Mouse (Mus musculus) layer of hippocampus, adult 9-11 months (tissue): ENCODE measurements around the gene Gm49373.

Experiments
- DNase-seq: peaks from one replicate; pipeline ENCODE4 v3.0.0; 2022

The Gm49373 gene

DNA sequence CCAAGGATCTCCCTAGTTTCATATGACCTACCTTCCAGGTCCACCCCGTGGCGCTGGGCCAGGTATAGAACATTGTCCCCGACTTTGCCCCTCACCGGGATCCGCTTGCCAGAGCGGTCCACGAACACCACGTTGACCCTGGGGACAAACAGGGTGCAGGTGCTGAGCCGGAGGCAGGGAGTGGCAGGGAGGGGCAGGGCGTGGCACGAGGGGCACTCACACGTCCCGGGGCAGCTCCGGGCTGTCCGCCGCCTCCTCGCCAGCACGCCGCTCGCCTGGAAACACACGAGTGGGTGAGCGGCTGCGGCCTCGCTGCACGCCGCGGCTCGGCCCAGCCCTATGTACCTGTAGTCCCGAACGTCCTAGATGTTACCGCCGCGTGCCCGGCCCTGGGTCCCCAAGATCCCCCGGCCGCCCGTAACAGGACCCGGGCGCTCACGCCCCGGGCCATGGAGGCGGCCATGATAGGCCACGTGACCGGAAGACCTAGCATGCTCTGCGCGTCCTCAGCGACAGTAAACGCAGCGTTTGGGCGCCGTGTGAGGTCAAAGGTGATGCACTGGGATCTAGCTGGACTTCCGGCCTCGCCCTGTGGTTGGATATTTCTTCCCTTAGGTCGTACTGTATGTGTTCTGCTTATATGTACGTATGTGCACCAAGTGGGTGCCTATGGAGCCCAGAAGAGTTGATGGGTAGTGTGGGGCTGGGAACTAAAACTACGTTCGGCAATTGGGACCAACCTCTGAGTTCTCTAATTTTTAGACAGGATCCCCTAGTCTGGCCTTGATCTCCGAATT is at the start of gene Gm49373, which contains the start of gene Fdx1l:
Gene Gm49373 (minus strand): TSS at position 53 of the 797 bp plus-strand sequence.
Gene Fdx1l (minus strand): TSS at position 571 of the 797 bp plus-strand sequence.
- DNase-seq = peak; percentile 93

DNA sequence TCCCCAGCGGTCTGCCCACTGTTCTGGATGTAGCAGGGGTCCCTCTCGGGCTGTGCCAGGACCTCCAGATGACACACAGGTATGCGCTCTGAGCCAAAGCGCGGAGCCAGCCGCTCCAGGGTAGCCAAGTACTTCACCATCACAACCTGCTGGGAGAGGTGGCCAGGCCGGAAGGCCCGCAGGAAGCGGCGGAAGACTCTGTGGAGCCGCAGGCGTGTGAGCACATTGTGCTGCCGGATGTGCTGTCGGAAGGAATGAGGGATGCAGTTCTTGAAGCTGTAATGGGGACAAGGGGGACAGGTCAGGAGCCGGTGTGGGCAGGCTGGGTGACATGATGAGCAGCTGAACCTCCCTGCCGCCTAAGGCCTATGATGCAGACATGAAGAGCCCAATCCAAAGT is 48.6 kb upstream of the Gm49373 start:
- DNase-seq = no peak

DNA sequence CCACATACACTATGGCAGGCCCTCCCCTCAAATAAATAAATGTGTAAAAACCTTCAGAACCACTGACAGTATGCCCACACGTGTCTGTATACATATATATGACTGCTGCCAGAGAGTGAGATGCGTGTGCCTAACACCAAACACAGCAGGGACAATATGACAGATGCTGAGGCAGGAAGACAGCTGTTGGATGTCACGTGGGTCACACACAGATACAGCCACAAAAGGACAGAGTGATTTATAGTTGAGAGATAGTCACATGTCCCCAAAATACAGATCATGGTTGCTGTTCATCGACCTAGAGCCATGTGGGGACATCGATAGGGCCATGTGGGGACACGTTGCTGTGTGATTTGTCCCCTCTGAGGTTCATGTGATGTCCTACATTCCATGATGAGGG is 44.2 kb upstream of the Gm49373 start:
- no peak for DNase-seq

DNA sequence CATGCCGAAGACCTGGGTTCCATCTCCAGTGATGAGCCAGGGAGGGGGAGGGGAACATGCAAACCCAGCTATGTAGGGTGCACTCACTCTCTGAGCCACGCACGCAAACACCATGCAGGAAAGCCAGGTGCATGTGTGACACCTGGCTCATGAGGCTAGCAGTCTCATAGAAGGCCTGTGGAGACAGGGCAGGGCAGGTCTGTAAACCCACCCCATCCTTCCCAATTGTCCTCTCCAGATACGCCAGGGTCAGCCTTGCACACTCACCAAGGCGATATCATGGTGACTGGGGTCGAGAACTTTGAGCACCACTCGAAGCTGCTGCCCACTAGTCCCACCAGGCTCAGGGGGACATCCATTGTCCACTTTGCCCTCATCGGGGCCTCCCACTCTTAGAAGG is 42.2 kb upstream of the Gm49373 start:
- DNase-seq = no peak

DNA sequence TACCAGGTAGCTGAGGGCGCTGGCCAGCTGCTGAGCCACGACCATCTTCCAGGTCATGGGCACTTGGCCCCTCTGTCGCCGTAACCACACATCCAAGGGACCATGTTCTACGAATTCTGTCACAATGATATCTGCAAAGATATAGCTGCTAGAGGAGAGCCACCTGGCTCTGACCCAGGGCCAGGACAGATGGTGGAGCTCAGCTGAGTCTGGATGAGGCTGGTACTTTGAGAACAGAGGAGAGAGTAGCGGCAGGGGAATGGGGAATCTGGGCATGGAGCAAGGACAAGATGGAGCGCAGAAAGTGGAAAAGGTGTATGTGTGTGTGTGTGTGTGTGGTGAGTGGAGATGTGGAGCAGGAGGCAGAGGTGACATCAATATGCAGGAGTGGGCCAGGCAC is 41.3 kb upstream of the Gm49373 start:
- DNase-seq = no peak

DNA sequence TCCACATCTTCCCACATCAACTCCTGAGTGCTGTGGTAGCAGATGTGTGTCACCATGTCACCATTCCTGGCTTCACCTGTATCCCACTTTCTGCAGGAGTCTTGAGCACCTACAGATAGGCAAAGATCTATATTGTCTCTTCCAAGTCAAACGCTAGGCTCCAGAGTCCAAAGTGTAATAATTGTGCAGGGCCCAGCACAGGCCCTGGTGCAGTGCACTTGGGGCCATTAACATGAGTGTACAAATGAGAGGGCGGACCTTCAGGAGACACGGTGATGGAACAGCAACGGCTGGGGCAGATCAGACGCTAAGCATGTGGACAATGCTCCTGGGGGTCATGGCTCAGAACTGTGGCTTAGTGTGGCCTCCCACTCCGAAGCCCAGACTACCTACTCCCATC is 40.9 kb upstream of the Gm49373 start:
- DNase-seq = no peak

DNA sequence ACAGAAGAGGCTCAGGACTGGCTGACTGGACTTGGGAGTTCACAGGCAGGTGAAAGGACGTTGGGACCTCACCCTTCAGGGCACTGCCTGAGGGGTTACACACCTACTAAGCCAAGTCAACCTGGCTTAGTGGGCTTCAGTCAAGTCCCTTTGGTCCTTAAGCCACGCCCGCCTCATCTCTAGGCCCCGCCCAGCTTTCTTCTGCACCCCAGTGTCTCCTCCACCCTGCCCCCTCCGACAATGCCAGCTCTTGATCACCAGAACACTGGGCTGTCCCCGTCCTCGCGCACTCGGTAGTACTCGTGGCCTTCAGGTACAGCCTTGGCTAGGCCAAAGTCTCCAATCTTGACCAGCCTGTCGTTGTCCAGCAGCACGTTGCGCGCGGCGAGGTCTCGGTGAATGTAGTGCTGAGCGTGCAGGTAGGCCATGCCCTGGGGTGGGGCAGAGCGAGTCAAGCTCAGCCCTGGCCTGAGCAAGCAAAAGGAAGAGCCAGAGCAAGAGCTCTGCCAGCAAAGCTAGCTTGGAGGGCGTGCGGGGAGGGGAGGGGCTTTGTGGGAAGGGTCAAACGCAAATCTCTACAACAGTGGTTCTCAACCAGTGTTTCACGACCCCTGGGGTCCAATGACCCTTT is 34.8 kb upstream of the Gm49373 start:
- DNase-seq = no peak

DNA sequence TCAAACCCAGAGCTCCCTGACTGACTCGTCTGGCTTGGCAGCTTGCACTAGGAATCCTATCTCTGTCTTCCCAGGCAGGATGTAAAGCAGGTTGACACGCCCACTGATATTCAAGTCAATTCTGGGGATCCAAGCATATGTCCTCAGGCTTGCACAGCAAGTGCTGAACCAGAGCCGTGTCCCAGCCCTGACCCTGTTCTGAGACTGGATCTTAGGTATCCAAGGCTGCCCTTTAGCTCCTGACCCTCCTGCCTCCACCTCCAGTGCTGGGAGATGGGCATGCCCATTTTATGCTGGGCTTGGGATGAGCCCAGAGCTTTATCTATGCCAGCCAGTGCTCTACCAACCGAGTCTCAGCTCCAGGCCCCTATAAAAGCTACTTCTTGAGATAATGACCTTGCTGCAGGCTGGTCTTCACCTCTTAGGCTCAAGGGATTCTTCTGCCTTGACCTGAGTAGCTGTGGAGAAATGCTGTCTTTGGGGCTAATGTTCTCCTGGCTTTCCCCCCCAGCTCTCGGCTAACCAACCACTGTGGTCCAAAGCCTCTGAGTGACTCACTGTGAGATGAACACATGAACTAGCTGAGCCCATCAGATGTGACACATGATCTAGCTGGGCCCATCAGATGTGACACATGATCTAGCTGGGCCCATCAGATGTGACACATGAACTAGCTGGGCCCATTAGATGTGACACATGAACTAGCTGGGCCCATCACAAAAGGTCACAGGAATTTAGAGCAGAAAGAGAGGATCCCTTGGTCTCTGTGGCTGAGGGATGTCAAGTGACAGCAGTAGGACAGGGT is 33.1 kb upstream of the Gm49373 start:
- peak; percentile 40 for DNase-seq

DNA sequence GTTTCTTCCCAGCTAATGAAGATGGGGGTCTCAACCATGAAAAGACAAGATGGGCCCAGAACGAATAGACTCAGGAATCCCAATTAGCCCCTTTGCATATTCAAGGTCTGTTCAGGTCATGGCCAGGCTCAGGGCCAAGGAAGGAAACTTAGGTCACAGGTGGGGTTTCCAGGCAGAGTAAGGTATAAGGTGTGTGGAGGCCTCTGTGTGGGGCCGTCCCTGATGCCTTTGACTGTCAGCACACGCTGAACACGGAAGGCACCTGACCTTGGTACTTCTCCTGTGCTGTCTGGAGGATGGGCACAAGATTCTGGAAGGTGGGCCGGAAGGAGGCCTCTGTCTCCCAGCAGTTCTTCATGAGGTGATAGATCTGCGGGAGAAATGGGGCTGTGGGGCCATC is 31.9 kb upstream of the Gm49373 start:
- no peak for DNase-seq

DNA sequence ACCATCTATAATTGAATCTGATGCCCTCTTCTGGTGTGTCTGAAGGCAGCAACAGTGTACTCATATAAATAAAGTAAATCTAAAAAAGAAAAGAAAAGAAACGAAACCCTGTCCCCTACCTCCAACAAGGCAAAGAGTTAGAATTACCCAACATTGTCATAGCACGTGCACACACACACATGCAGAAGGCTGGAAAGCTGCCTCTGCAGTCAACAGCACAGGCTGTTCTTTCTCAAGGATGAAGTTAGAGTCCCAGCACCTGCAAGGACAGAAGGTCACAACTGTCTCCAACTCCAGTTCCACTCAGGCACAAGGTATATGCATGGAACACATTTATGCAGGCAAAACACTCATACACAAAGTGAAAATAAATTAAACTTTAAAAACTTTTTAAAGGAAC is 29.2 kb upstream of the Gm49373 start:
- DNase-seq = no peak

DNA sequence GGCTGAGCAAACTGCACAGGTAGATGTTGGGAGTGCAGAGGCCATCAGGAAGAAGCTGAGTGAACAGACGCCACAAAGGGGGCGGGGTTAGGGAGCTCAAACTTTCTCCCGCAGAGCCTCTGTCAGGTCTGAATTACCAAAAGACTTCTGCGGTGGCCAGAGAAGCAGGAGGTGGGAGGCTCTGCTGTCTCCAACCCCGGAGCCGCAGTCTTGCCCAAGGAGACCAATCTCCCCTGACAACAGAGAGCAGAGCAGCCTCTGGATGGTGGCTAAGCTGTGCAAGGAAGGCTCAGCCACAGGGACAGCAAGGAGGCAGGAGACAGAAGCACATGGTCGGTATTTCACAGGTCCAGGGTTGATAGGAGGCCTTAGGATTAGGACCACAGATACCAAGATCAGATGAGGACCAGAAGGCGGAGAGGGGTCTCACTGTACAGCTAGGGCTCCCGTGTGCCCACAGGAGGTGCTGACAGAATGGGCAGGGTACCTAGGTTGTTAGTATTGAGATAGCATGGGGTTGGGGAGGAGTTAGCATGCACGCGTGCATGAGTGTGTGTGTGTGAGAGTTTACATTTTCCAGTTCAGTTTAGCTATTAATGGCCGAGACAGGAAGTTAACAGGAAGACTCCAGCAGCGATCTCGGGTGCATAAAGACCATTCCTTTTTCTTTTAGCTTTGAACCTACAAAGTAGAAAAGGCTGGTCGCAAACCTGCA is 27.7 kb upstream of the Gm49373 start:
- DNase-seq = no peak

DNA sequence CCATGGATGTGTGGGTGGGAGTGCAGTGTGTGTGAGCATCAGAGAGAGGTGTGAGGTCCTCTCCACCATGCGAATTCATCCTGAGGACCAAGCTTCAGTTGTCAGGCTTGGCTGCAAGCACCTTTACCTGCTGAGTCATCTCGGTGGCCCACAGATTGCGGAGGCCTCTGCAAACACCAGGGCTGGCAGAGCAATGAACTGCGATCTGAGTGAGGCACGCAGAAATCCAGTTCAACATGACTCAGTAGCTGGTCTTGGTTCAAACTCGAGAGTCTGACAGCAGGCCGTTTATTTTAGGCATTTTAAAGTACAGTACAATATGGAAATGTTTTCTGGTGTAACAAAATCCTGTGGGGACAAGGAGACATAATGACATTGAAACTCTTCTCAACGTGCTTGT is 24.9 kb upstream of the Gm49373 start:
- peak; percentile 80 for DNase-seq

DNA sequence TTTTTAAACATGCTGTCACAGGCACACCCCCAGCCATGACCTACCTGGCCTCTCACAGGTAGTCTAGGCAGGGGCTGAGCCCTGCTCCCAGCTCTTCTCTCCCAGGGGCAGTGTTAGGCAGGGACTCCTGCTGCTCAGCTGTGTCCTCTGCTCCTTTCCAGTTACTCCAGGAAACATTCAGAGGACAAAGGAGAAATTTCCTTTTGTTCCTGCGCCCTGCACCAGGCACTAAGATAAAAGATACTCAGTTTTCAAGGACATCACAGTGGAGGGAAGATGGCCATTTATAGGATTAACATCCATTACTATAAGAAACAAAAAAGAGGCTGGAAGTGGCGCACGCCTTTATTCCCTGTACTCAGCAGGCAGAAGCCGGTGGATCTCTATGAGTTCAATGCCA is 23.1 kb upstream of the Gm49373 start:
- no peak for DNase-seq

DNA sequence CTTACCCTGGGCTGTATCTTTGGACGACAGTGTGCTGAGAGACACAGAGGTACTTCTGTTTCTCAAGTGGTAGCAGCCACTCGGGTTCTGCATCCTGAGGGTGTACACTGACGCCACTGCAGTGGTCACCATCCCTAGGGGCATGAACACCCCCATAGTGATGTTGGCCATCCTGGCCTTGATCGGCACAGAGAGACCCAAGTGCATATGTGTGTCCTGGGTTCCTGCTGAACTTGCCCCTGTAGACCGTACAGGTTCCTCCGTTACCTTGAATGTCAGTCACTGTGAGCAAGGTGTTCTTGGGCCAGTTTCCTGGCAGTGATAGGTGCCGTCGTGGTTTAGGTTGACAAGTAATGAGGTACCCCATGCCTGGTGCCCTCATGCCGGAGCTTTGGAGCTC is 20.5 kb upstream of the Gm49373 start:
- DNase-seq = no peak

DNA sequence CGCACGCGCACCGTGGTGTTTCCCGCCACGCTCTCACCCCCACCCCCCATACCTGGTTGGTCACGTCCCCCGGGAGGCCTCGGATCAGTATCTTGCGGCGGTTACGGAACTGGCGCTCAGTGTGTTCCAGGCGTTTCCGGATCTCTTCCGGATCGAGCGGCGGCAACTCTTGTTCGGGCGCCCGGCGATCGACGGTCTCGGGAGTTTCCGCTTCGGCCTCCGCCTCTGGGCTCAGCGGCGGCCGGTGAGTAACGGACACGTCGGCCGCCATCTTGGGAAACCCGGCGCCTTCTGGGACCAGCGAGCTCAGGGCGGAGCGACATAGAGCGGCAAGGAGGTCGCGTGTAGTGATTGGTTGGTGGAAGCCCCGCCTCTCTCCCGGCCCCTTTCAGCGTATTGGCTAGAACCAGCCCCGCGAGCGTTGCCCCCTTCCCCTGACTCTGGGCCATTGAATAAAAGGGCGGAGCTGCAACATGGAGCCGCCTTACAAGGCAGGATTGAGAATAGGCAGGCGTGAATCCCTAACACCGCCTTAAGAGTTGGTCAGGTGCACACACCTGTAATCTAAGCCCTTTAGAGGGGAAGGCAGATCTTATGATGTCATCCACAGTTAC is 18.9 kb upstream of the Gm49373 start, which contains the start of the genes Gm38431 and Raver1:
Gene Gm38431 (minus strand): TSS at position 291 of the 614 bp plus-strand sequence.
Gene Raver1 (minus strand): TSS at position 302 of the 614 bp plus-strand sequence.
- DNase-seq = peak; percentile 99

DNA sequence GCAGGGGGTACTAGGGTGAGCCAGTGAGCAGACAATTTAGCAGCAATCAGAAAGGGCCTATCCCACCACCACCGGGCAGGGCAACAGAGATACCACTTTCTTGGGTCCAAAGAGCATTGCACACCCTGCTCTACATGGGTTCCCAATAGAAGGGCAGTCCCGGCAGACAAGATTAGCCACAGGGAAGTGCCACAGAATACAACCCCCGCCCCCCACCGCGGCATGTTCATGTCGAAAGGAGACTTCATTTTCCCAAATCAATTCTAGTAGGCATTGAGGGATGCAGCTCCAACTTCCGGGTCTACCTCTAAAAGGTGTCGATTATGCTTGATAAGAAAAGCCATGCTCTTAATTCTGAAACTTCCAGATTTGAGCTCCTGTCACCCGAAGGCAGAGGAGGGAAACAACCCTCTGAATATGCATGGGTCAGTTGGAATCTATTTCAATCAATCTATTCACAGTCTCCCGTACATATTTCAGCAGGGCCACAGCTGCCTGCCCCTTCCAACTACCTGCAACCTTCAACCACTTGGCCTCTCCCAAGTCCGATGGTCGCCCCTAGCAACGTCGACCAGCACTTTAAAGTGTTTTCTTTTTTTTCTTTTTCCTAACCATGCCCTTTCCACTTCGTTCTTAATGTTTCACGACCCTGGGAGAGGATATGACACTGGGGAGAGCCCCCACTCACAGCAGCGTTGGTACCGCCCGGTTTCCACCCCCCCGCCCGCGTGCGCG is 18.2 kb upstream of the Gm49373 start:
- DNase-seq = no peak

DNA sequence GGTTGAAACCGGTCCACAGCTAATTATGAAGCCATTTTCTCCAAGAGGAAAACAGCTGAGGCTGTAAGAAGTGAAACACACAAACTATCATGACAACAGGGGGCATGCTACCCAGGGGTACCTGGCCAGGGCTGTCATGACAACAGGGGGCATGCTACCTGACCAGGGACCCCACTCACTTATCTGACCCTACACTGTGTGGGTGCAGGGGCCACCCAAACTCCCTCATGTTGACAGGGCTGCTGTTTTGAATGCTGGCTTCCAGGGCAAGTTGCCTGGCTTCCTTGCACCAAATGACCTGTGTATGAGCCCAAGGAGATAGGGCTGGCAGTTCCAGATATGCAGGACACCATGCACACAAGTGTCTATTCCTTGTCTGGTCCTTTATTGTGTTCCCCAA is 17.6 kb upstream of the Gm49373 start:
- no peak for DNase-seq

DNA sequence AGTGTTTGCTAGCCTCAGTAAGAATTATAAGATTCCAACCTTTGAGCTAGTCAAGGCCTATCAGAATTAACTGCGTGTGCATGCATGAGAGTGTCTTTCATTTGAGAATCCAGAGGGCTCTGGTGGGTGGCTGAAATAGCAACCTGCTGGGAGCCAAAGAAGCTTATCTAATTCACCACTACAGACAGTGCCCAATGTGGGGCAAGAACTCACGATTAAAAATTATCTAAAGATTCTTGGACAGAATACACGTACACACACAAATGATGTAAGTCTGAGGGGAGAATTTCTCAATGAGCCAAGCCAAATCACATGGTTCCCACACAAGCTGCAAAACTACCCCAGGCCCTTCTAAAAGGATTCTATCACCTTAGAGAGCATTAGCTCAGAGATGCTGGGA is 10.4 kb upstream of the Gm49373 start:
- DNase-seq = no peak

DNA sequence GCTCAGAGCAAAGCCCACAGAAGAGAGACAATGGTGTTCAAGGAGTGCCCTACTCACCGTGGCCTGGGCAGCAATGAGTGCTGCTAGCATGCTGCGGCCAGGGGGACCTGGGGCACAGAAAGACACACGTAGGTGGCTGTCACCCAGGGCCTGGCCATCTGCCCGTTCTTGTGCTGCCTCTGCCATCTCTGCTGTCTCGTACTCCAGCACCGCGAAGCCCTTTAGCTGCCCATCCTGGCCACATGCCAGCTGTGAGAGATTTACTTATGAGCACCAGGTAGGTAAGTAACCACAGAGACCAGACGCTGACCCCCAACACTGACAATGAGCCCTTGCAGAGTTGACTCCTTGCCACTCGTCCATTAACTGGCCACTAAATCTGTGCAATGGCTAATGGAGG is 8.2 kb upstream of the Gm49373 start:
- no peak for DNase-seq

DNA sequence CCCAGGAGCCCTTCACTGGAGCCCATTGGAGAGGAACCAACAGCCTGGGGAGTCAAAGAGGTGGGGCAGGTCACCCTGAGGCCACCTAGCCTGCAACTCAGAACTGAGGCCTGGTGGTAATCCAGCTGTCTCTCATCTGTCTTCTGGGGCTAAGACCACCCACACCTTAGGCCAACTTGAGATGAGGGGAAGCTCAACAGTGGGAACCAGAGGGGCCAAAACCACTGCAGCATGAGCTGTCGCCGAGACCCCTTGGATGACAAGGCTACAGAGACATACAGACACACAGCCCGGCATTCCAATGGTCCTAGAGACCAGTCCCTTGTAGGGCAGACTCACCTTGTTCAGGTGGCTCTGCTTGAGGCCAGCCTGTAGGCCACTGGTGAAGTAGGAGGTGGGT is 2.7 kb upstream of the Gm49373 start:
- no peak for DNase-seq

DNA sequence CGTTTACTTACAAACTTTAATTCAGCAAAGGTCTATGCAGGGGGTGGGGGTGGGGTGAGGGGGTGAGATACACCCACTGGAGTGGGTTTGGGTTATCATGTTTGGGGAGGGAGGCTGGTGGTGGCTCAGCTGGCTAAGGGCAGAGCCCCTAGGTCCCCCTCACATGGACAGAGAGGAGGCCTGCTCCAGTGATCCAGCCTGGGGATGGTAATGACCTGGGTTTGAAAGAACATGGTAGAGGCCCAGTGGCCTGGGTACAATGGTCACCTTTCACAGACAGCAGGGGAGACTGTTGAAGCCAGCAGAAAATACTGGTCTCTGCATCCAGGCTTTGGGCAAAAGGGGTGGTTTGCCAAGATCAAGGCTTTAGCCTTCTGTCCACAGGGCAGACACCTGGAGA is 1.3 kb upstream of the Gm49373 start:
- DNase-seq = no peak

DNA sequence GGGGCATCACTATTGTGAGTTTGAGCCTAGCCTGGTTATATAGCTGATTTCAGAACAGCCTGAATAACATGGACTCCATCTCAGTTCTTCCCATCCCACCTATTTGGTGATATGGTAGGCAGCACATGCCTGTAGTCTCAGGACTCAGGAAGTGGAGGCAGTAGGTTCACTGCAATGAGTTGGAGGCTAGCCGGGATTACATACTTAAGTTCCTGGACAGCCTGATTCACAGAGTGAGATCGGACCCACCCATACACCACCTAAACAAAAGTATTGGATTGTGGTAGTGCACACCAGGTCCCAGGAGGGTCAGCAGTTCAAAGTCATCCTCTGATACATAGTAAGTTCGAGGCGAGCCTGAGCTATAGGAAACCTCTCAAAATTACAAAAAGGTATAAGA is 255 bp downstream of the Gm49373 start:
- DNase-seq = no peak
